Mouse (Mus musculus) skeletal muscle tissue, postnatal 0 days (tissue): ENCODE results near the gene Atp4a. TPM values are rescaled to one million over a fixed set of nuclear protein-coding genes. Genes with fewer than 3 reads are reported as not detected.

Experiments
- polyA plus RNA-seq: library from polyadenylated mRNA; unstranded; fragments of >200 nt; fragmentation: Nextera tagmentation; extraction: Ambion mirVana; gene quantifications from 2 replicates; pipeline ENCODE4 v1.2.1, GENCODE M21; 2015

Gene Atp4a
- polyA plus RNA-seq: 0.15 and 0.22 TPM in 2 replicates

DNA sequence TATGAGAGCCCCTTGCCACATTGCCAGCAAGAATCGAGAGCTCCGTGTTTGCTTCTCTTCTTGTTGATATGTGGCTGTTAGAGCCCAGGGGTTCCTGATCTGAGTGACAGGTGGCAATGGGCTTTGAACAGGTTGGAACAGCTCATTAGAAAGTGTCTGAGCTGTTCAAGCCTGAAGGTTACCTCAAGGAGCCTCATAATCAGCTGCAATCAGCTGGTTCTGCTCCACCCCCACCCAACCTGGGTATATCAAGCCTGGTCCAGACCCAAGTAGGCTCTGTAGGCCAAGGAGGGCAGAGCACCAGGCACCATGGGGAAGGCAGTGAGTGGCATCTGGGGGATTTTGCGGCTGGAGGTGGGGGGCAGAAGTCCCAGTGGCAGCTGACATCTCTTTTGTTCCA lies at the start of gene Atp4a:
Gene Atp4a, plus strand, starts transcription at position 268 of the 400 bp plus-strand sequence.

DNA sequence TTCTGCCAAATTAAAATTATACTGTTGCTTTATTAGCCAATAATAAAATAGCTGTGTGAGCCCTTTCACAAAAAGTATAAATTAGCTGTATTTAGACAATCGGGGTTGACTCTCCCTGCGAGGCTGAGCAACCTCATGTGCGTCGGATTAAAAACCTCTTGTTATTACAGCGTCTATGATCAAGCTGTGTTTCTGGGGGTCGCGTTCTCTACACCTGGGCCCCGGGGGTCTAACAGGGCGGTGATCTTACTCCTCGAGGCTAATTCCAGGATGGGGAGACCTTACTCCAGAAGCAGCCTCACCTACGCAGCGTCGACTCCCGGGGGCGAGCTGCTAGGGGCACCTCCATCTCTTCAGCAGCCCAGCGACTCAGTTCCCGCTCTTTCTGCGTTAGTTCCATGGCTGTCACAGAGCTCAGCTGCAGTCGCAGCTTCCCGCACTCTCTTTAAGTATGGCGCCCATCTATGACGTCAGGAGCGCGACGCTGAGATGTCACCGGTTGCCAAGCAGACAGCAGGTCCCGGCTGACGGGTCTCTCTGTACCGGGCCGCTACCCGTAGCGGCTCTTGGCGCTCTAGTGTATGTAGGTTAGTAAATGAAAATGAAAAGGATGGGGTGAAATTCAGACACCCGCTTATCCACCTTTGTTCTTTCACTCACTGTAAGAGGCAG lies 47.3 kb upstream of the Atp4a start, which contains the start of gene Haus5:
Gene Haus5, minus strand, starts transcription at position 466 of the 672 bp plus-strand sequence.

DNA sequence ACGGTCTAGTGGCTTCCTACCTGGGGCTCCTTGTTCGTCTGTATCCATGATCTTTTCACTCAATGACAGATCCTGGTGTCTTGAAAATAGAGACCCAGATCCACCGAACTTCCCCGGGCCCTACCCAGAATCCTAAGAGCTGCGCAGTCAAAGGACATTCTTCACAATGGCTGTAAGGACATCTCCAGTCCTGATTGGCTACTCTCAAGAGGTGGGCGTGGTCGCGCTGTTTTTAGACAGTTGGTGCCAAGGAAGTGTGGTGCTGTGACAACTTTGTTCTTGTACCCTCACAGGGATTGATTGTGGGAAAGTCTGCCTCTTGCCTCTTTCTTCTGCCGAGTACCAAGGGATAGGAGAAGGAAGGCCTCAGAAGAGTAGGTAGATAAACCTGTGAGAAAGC lies 40.5 kb upstream of the Atp4a start, which contains the start of gene Pmis2:
Gene Pmis2, minus strand, starts transcription at position 126 of the 400 bp plus-strand sequence.

DNA sequence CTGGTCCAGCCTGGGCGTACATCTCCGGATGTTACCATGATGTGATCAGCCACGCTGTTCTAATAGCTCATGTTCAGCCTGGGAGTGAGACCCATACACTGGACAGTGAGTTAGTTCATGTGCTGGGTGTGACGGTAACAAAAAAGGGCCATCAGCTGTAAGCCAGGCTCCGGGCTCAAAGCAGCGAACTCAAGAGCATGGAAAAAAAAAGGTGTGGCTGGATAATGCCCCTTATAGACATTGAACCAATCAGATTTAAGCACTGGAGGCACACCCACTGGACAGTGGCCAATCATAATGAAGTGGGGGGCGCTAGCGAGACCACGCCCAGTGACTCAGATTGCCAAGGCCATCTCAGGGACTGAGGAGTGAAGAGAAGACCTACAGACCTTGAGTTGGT lies 13.4 kb upstream of the Atp4a start, which contains the start of gene 2200002J24Rik:
Gene 2200002J24Rik, plus strand, starts transcription at position 338 of the 400 bp plus-strand sequence.

DNA sequence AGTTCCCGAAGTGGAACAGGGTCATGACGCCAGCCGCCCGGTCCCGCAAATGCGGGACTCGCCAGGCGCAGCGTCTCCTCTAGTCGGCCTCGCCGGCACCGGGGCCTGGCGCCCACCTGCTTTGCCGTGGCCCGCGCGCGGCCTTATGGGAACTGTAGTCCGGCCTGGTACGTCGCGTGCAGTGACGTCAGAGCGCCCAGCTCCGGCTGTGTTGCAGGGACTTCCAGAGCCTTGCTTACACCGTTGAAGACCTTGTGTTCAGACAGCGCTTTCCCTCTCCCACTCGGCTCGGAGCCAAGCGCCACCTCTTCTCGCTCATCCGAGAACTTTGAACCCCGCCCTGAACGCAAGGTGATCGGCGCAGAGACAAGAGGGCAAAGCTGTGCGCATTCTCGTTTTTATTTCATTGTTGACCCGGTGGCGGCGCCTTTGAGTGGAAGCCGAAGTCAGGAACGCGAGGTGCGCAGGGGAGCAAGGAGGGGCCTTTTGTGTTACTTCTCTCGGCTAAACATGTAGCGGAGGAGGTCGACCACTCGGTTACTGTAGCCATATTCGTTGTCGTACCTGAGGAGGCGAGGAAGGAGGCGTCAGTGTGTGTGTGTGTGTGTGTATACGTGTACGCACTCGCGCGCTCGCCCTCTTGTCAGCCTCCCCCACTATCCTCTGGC lies 17.5 kb downstream of the Atp4a start, which contains the start of gene Tmem147:
Gene Tmem147, minus strand, starts transcription at position 145 of the 668 bp plus-strand sequence.

DNA sequence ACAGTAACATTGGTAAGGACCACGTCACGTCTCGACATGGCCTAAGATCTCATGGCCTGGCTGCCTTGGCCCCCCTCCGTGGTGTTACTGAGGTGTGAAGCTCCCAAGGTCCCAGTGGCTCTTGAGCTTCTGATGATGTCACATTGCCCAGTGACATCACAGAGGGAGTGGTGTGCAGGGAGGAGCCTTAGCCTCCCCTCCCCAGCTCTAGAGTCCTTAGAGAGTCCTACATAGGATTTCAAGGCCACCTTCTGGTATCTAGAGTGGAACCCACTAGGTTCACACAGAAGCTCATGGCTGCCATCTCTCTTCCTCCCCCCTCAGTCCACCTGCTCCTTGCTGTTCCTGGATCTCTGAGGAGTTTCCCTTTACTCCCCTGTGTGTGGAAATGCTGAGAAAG lies 31.6 kb downstream of the Atp4a start, which contains the start of gene Gapdhs:
Gene Gapdhs, minus strand, starts transcription at position 65 of the 400 bp plus-strand sequence.

DNA sequence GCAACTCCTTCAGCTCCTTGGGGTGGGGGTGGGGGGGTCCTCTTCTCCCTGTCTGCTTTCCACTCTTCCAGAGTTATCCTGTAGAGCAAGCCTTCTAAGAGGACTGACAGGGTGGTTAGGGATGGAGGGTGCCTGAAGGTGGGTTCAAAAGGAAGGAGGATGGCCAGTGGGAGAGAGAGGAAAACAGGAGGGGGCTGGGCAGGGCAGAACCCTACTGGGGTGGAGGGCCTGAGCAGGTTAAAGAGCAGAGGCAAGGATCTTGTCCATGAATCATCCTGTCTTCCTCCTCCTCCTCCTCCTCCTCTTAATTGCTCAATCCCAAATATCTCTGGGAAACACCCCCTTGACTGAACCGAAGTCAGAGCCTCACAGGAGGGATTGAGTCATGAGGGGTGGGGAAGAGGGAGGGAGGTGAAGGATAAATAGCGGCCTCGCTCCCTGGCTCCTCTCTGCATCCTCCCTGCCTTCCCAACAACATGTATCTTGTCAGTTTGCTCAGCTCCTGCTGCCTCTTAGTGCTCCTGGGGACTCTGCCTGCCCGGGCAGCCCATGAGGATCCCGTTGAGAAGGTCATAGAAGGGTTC lies 39.2 kb downstream of the Atp4a start, which contains the start of gene Sbsn:
Gene Sbsn, plus strand, starts transcription at position 386 of the 584 bp plus-strand sequence.

DNA sequence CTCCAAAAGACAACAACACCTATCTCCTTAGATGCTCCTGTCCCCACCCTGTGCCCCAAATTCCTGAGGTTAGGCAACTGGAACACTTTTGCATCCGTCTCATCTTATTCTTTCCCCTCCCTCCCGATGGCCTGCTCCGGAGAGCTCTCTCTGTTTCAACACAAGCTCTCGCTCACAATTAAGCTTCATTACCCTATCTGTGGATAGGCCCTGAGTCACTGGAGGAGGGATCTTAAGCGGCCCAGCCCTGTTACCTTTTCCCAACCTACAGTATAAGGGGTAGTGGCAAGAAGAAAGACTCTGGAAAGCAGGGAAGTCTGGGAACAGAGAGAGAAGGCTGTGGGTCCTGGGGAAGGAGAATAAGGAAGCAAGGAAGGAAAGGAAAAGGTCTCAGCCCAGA lies 51.4 kb downstream of the Atp4a start, which contains the start of gene Dmkn:
Gene Dmkn, plus strand, starts transcription at position 301 of the 400 bp plus-strand sequence.

Other genes starting within 250 kb of the Atp4a start
- 0.07 TPM in 1 of 2 replicates, not detected in the other for gene Prodh2, start 218.6 kb upstream of the Atp4a start, polyA plus RNA-seq
- 1.6 and 1.7 TPM in 2 replicates for gene Arhgap33, start 177.1 kb upstream of the Atp4a start, polyA plus RNA-seq
- gene Hspb6, start 160.0 kb upstream of the Atp4a start, polyA plus RNA-seq: 249 and 337 TPM in 2 replicates
- 3.3 TPM in 2 replicates for gene Proser3, start 159.9 kb upstream of the Atp4a start, polyA plus RNA-seq
- gene Lin37, start 152.4 kb upstream of the Atp4a start, polyA plus RNA-seq: 27.5 and 27.9 TPM in 2 replicates
- 84.5 and 85.4 TPM in 2 replicates for gene U2af1l4, start 148.9 kb upstream of the Atp4a start, polyA plus RNA-seq
- 3.2 and 3.3 TPM in 2 replicates for gene Gm49396, start 148.9 kb upstream of the Atp4a start, polyA plus RNA-seq
- 120 and 135 TPM in 2 replicates for gene Psenen, start 148.6 kb upstream of the Atp4a start, polyA plus RNA-seq
- gene Igflr1, start 146.8 kb upstream of the Atp4a start, polyA plus RNA-seq: 0.66 and 1.7 TPM in 2 replicates
- gene Kmt2b, start 123.5 kb upstream of the Atp4a start, polyA plus RNA-seq: 3.0 and 3.9 TPM in 2 replicates
- 0.10 and 0.15 TPM in 2 replicates for gene Zbtb32, start 113.3 kb upstream of the Atp4a start, polyA plus RNA-seq
- 0.39 and 0.53 TPM in 2 replicates for gene Upk1a, start 99.4 kb upstream of the Atp4a start, polyA plus RNA-seq
- gene Cox6b1, start 86.1 kb upstream of the Atp4a start, polyA plus RNA-seq: 1,910 and 2,111 TPM in 2 replicates
- gene Etv2, start 76.4 kb upstream of the Atp4a start, polyA plus RNA-seq: not detected in 2 replicates
- 65.4 and 67.4 TPM in 2 replicates for gene Rbm42, start 61.9 kb upstream of the Atp4a start, polyA plus RNA-seq
- gene Haus5, start 47.2 kb upstream of the Atp4a start, polyA plus RNA-seq: 7.5 and 9.5 TPM in 2 replicates
- not detected in 2 replicates for gene Pmis2, start 40.6 kb upstream of the Atp4a start, polyA plus RNA-seq
- 0.33 TPM in 1 of 2 replicates, not detected in the other for gene 2200002J24Rik, start 13.3 kb upstream of the Atp4a start, polyA plus RNA-seq
- gene Tmem147, start 17.3 kb downstream of the Atp4a start, polyA plus RNA-seq: 227 and 250 TPM in 2 replicates
- 0.21 TPM in 1 of 2 replicates, not detected in the other for gene Gapdhs, start 31.5 kb downstream of the Atp4a start, polyA plus RNA-seq
- gene Sbsn, start 39.3 kb downstream of the Atp4a start, polyA plus RNA-seq: 0.45 and 25.6 TPM in 2 replicates
- gene Dmkn, start 51.5 kb downstream of the Atp4a start, polyA plus RNA-seq: 0.51 and 65.3 TPM in 2 replicates
- gene Krtdap, start 75.7 kb downstream of the Atp4a start, polyA plus RNA-seq: 8.3 and 219 TPM in 2 replicates
- gene Ffar2, start 111.6 kb downstream of the Atp4a start, polyA plus RNA-seq: 1.0 and 6.6 TPM in 2 replicates
- gene Ffar3, start 144.0 kb downstream of the Atp4a start, polyA plus RNA-seq: not detected in 2 replicates
- gene Ffar1, start 149.4 kb downstream of the Atp4a start, polyA plus RNA-seq: not detected in 2 replicates
- 0.24 and 0.33 TPM in 2 replicates for gene Cd22, start 168.1 kb downstream of the Atp4a start, polyA plus RNA-seq
- 2.2 and 2.4 TPM in 2 replicates for gene Mag, start 202.7 kb downstream of the Atp4a start, polyA plus RNA-seq
- gene Hamp2, start 212.5 kb downstream of the Atp4a start, polyA plus RNA-seq: not detected in 2 replicates
- not detected in 2 replicates for gene Hamp, start 231.8 kb downstream of the Atp4a start, polyA plus RNA-seq
- gene Usf2, start 244.6 kb downstream of the Atp4a start, polyA plus RNA-seq: 13.5 and 15.2 TPM in 2 replicates